In genomic region chr14:122181815-122182157, GRCm38 (mm10) we compare ENCODE assay signal across 8 mouse cellular contexts. TPM values are rescaled to one million over a fixed set of nuclear protein-coding genes. Genes with fewer than 3 reads are reported as not detected.
A peak's percentile ranks its signal among the peaks of the same experiment; 100 is the strongest.
DNase-seq lines count a peak whose midpoint lies in the region; ATAC-seq and TF ChIP-seq lines count a peak whose summit lies in the region.

No protein-coding gene starts in this region.

- H3K9ac ChIP-seq in heart, postnatal 0 days (replicated peaks; ENCODE audit: low read depth, low read length), result peak overlapping the region; percentile 54
- H3K9ac ChIP-seq in hindbrain, embryonic 16.5 days (ENCODE audit: low read depth, low read length), result peak overlapping the region; percentile 70
- H3K9ac ChIP-seq in midbrain, embryonic 15.5 days, result peak overlapping the region; percentile 59

- H3K4me2 ChIP-seq in heart, postnatal 0 days (ENCODE audit: low read depth, low read length), result peak overlapping the region; percentile 67
- H3K4me2 ChIP-seq in hindbrain, embryonic 16.5 days (ENCODE audit: low read length), result peak overlapping the region; percentile 64
- peak overlapping the region; percentile 72 for H3K4me2 ChIP-seq in midbrain, embryonic 15.5 days

- WGBS in heart, postnatal 0 days, result 2% methylated on average over 12 of the region's 12 CpGs
- WGBS in hindbrain, embryonic 16.5 days, result 1% methylated on average over 12 of the region's 12 CpGs
- WGBS in midbrain, embryonic 15.5 days, result under 1% methylated on average over 12 of the region's 12 CpGs

- H3K9me3 ChIP-seq in heart, postnatal 0 days (replicated peaks; ENCODE audit: control insufficient read depth, low read length), result no peaks in the 10 kb centered on the region
- H3K9me3 ChIP-seq in hindbrain, embryonic 16.5 days (ENCODE audit: control insufficient read depth, low read length), result no peaks in the 10 kb centered on the region
- no peaks in the 10 kb centered on the region for H3K9me3 ChIP-seq in midbrain, embryonic 15.5 days

- DNase-seq in heart, postnatal 0 days (ENCODE audit: low spot score), result no peak
- no peak for DNase-seq in heart, postnatal 10 days
- no peak for DNase-seq in adrenal gland, postnatal 36 days
- DNase-seq in frontal cortex, adult 2 months (ENCODE audit: extremely low spot score in 1 of 2, low spot score in 1 of 2), result no peak
- no peak for DNase-seq in left cerebral cortex, adult 8-10 months (ENCODE audit: low spot score in 2 of 2)

- peak; percentile 40 for ATAC-seq in heart, postnatal 0 days (ENCODE audit: insufficient read depth, low read depth)
- ATAC-seq in hindbrain, embryonic 16.5 days, result peak; percentile 64
- no peak for ATAC-seq in midbrain, embryonic 15.5 days (replicated peaks)

- peak overlapping the region; percentile 62 for H3K4me3 ChIP-seq in heart, postnatal 0 days (ENCODE audit: low read depth, low read length)
- peak overlapping the region; percentile 91 for H3K4me3 ChIP-seq in bone marrow macrophage, adult 2 months (ENCODE audit: insufficient read depth, low read length)
- peak overlapping the region; percentile 59 for H3K4me3 ChIP-seq in hindbrain, embryonic 16.5 days (ENCODE audit: low read length)
- H3K4me3 ChIP-seq in midbrain, embryonic 15.5 days, result peak overlapping the region; percentile 74

- H3K4me1 ChIP-seq in heart, postnatal 0 days (ENCODE audit: control insufficient read depth, insufficient read depth), result 0 out of 2 replicates have a peak, but pooled peaks cover 5% of the 10 kb centered on the region
- H3K4me1 ChIP-seq in bone marrow macrophage, adult 2 months (ENCODE audit: control insufficient read depth, insufficient read depth, low read length), result peaks cover 6% of the 10 kb centered on the region
- H3K4me1 ChIP-seq in hindbrain, embryonic 16.5 days (ENCODE audit: control insufficient read depth, insufficient read depth, low read depth, low read length), result peaks cover 2% of the 10 kb centered on the region; the same call in 1 of the 2 replicates
- peaks cover 10% of the 10 kb centered on the region; the same call in 1 of the 2 replicates for H3K4me1 ChIP-seq in midbrain, embryonic 15.5 days

- 0 out of 2 replicates have a peak overlapping the region, but pooled peaks have one; percentile 32 for H3K27ac ChIP-seq in heart, postnatal 0 days (ENCODE audit: low read depth)
- no peak overlapping the region for H3K27ac ChIP-seq in bone marrow macrophage, adult 2 months (ENCODE audit: insufficient read depth, low read depth, low read length)
- H3K27ac ChIP-seq in hindbrain, embryonic 16.5 days (ENCODE audit: low read depth, low read length), result peak overlapping the region; percentile 9; the same call in 1 of the 2 replicates
- H3K27ac ChIP-seq in midbrain, embryonic 15.5 days, result peak overlapping the region; percentile 55; the same call in 1 of the 2 replicates

- H3K36me3 ChIP-seq in heart, postnatal 0 days (replicated peaks; ENCODE audit: control insufficient read depth, insufficient read depth, low read length), result no peaks in the 10 kb centered on the region
- H3K36me3 ChIP-seq in hindbrain, embryonic 16.5 days (ENCODE audit: control insufficient read depth, insufficient read depth, low read length), result no peaks in the 10 kb centered on the region
- no peaks in the 10 kb centered on the region for H3K36me3 ChIP-seq in midbrain, embryonic 15.5 days (replicated peaks)

- H3K27me3 ChIP-seq in heart, postnatal 0 days (ENCODE audit: control insufficient read depth, insufficient read depth, low read length), result no peaks in the 10 kb centered on the region
- H3K27me3 ChIP-seq in hindbrain, embryonic 16.5 days (replicated peaks; ENCODE audit: control insufficient read depth, insufficient read depth, low read length), result no peaks in the 10 kb centered on the region
- no peaks in the 10 kb centered on the region for H3K27me3 ChIP-seq in midbrain, embryonic 15.5 days (replicated peaks)

- TF ChIP-seq EP300 in heart, postnatal 0 days (IDR thresholded peaks at IDR 0.05; ENCODE audit: low read depth), result no peak

- intact Hi-C loops in heart, postnatal 10 days (cut with DNase I), result loop anchor here (2.0 kb wide), 1 partner anchor 77 kb away; no protein-coding TSS in a partner anchor

- TF ChIP-seq CTCF in heart, postnatal 0 days (IDR thresholded peaks at IDR 0.05; ENCODE audit: low read depth), result peak; percentile 11; the same call in 1 of the 2 replicates
- no peak for TF ChIP-seq CTCF in bone marrow macrophage, adult 2 months (IDR thresholded peaks at IDR 0.05; ENCODE audit: low read depth, low read length)

- TF ChIP-seq POLR2A in bone marrow macrophage, adult 2 months (IDR thresholded peaks at IDR 0.05; ENCODE audit: borderline replicate concordance, low read depth, low read length), result no peak

RNA-seq across cellular contexts. Expression of gene Clybl, which starts 0.3 kb away (rescaled TPM):
- total RNA-seq in heart, postnatal 0 days (2014; rRNA removed; ENCODE audit: low replicate concordance), result 74.5 and 74.6 TPM in 2 replicates
- polyA plus RNA-seq in heart, postnatal 0 days (2015; fragmentation: Nextera tagmentation; extraction: Ambion mirVana), result 111 and 117 TPM in 2 replicates
- total RNA-seq in heart, postnatal 10 days (2021), result 100 to 1,000 TPM; 103 TPM
- 8.4 and 12.3 TPM in 2 replicates for polyA plus RNA-seq in bone marrow macrophage, adult 2 months (2012; ENCODE audit: insufficient read depth, insufficient read length, missing spikeins)
- polyA plus RNA-seq in hindbrain, embryonic 16.5 days (2015; fragmentation: Nextera tagmentation; extraction: Ambion mirVana), result 15.7 and 21.6 TPM in 2 replicates
- polyA plus RNA-seq in midbrain, embryonic 15.5 days (2015; fragmentation: Nextera tagmentation; extraction: Ambion mirVana), result 12.5 and 15.6 TPM in 2 replicates
- total RNA-seq in adrenal gland, postnatal 36 days (2021), result 10 to 100 TPM; 82.2 to 85.6 TPM
- polyA plus RNA-seq in frontal cortex, adult 2 months (2012; rRNA removed), result 24.5 and 24.6 TPM in 2 replicates
- 10 to 100 TPM; 25.2 to 32.9 (median 27.3) TPM for total RNA-seq in left cerebral cortex, adult 8-10 months (2022)
